Mouse (Mus musculus) fibroblast of lung, adult 2 months (primary cell): ENCODE measurements at regions not wholly inside any gene's neighbourhood (a gene's known extent, or its start where the extent isn't known, plus 50 kb on each side); places are given as distances from the start of the nearest gene placed in this dataset.

ENCODE experiments used
- DNase-seq: peaks from one replicate; pipeline ENCODE4 v3.0.0-alpha.2; 2011; ENCODE audit warnings: low read depth

DNA sequence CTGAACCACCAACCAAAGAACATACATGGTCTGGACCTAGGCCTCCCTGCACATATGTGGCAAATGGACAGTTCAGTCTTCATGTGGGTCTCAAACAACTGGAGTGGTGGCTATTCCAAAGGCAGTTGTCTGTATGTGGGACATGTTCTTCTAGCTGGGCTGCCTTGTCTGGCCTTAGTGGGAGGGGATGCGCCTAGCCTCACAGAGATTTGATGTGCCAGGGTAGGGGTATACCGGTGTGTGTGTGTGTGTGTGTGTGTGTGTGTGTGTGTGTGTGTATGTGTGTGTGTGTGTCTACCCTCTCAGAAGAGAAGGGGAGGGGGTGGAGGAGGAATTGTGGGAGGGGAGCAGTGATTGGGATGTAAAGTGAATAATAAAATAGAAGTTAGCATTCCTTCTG lies 344.0 kb downstream of the Dhx35 start:
- no peak for DNase-seq

DNA sequence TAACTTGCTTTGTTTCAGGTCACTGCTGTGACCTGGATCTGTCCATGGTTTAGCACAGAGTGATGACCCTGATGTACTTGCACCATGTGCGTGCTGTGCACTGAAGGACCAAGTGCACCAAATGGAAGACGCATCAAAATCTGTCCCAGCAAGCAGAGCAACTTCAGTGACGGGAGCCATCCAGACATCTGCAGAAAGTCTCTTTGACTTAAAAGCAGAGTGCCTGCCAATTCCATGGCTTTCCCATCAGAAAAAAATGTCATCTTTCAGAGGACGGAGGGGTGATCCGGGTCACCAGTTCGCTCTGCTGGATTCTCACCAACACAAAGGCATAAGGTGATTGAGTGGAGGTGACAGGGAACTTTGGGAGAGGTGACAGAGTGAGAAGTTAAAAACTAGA lies 351.4 kb downstream of the Dhx35 start:
- no peak for DNase-seq

DNA sequence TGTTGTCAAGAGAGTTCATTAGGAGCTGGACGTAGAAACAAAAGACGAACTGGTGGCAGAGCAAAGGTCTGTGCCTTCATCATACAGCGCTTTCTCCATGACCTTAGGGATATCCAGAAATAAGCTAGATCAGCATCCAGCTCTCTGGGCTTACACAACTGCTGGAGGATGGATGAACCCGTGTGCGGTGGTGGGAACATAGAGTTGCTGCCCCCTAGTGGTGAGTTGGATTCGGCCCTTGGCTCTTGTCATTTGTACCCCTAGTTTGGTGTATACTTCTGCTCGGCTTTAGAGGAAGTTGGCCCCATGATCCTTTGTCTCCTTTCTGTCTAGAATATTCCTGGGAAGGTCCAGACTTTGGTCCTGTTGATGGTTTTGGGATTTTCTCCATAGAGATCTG lies 369.4 kb downstream of the Dhx35 start:
- DNase-seq, result no peak

DNA sequence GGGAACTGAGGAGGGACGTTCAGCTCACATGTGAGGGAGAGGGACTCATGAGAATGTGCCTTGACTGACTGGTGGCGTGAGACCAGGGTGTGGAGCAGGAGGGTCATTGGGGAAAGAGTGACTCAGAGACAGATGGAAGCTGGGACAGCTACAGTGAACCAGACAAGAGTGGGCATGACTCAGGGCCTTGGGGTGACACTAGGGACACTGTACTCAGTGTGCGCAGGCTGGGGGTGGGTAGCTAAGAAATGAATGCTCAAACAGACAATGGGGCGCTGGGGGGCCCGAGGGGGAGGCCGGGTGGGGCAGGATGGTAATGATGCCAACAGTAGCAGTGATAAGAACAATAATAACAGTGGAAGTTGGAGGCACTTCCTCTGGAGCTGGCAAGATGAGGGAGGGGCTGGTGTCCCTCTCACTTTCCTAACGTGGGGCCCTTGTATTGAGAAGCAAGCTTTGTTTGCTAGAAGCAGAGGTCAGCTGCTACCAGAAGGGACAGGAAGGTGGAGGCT lies 374.0 kb downstream of the Dhx35 start:
- no peak for DNase-seq

DNA sequence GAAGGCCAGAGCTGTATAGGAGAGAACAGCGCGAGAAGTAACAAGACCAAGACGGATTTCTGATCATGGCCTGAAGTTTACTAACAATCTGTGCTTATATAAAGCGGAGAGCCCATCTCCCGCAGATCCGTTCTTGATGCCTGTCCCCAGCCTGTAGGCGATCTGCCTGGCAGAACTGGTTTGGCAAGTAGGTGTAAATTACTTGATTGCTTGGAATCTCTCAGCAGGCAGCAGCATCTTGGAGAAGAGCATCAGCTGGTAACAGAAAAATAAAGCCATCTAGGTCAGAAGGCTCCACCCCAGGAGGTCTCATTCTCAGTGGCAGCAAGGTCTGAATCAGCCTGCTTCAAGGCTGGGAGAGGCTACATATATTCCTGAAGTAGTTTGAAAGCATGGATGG lies 401.5 kb downstream of the Dhx35 start:
- no peak for DNase-seq

DNA sequence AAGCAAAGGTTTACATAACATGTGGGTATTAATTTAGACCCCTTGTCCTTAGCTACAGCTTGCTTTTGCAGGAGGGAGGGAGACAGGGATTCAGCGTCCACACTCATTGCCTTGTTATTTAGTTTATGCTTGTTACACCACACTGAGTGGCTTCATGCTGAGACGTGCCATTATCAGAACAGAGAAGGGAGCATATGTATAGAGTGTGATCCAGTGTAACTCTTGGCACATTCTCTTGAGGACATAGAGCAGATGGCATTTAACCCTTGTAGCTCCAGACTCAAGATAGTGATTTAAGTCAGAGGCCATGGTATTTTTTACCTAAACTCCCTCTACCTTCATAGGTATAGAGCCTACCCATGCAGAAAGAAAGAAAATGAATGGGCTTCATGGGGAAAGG lies 437.7 kb downstream of the Dhx35 start:
- no peak for DNase-seq

DNA sequence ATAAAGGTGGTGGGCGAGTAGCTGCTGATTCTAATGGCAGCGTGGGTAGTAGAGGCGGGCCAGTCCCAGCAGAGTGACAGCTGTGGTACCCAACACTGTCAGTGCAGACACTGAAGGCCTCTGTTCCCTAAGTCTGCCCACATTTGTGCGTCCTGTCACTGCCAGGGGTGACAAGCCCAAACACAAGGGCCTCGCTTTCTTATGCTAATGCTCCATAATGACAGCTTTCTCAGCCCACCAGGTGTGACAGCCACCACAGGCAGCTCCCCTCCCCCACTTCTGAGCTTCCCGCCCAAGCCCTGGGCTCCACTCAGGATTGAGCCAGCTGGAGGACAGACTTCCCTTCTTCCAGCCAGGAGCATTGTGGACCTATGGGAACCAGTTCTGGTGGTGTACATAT lies 440.4 kb downstream of the Dhx35 start:
- no peak for DNase-seq

DNA sequence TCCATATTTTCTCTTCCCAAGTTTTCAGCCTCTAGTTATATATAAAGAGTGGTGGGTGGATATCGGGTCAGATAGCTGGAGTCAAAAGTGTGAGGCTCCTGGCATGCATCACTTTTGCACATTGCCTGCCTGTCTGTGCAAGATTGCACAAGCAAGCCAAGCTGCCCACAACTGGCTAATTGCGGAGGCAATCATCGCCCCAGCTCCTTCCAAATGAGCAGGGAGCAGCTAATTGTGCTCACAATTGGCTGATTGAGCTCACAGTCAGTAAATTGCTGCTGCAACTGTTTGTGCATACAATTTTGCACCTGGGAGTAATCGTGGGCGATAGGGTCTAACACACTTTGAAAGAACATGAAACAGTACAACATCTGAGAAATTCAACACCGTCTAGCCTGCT lies 455.5 kb downstream of the Dhx35 start:
- DNase-seq, result no peak

DNA sequence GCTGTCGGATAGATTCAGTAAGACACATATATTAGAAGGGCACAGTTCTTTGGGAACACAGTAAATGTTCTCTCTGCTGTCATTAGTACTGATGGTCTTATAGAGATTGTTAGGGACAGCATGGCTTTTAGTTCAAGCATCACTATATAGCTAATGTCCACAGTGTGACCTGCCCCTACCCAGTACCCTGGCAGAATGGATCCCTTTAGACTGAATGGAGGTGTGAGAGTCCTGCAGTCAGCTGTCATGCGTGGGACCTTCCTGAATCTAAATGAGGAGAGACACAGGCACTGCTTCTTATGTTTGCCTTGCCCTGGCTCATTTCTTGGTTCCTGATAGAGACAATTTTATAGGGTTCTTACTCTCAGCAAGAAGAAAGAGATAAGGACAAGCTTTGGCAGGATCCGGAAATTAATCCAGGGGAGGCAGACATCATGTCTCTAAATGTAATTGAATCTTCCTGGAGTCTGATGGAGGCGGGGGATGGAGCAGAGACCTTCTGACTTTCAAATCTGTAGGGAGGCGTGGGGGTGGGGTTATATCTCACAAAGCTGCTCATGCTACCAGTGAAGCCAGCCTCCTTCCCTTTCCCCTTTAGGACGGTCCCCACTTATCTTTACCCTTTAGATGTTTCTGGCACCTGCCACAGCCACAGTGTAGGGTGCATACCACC lies 456.5 kb downstream of the Dhx35 start:
- no peak for DNase-seq

DNA sequence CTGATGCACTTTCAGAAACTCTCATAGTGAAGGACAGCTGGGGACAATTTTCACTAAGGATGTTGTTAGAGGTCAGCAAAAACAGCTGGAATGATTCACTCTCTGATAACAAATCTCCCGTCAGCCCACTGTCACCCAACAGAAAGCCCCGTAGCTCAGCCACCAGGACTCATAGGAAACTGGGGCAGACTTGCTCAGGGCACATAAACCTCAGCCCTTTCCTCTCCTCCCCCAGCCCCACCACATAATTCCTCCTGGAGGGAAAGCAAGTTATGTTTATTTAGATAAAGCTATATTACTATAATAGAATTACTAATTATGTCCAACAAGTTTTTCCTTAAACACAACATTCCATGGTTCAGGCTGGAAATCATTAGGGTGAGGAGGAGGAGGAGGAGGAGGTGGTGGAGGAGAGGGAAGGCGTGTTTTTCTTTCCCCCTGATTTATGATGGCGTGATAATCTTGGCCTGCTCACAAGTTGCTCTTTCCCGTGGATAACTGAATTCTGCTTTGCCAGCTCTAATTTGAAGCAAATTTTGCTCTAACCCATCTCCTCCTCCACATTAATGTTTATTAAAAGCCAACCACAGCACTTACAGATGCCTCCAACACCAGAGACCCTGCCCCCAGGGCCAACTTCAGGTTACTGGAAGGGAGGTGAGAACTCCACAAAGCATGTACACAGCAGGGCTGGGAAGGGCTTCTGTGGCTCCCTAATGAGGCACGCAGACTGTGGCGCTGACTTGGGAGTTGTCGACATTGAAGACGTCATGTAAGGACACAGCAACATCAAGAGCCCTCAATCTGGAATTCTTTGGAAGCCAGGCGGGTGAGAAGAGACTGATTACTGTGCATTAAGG lies 475.8 kb downstream of the Dhx35 start:
- DNase-seq, result no peak

DNA sequence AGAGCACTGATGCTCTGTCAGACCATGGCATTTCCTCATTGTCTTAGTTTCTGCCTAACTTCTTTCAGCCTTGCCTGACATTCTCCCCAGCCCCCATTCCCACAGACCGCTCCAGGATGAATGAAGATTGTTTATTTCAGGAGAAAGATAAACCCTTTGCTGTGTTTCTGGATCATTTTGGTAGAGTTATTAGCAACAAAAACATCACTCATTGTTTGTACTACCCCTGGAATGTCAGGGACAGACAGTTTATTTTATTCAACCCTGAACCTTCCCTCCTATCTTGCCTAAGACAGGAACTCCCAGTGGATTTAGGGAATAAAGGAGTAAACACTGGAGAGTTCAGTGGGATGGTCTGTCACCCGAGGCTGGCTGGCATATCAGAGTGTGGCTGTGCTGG lies 484.3 kb downstream of the Dhx35 start:
- no peak for DNase-seq

DNA sequence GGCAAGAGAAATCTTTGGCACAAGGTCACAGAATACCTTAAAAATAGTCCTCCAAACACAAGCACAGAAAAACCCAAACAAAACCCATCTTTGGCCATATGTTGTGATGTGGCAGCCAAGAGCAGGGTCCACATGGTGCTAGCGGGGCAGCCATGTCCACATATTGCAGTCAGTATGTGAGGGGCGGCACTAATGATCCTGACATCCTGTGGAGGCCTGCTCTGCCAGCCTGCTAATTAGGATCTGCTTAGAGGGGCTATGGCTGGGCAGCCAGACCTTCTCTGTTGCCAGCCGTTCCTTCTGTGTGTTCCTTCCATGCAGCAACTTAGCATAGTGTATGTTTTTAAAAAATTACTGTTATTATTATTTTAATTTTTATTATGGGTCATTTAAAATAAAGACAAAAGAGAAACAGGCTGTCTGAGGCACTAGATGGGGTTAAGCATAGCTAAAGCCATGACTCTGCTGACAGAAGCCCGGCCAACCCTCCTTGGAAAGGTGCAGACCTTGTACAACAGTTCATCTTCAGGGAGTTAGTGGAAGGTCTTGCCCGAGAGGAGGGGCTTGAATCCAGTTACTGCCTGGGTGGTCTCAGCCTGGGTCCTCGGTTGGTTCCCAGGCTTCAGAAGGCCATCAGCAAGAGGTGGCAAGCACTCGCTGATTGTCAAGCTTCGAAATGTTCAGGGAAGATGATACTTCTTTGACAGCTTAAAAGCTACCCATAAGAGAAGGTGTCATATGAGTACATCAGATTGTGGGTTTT lies 487.1 kb downstream of the Dhx35 start:
- DNase-seq, result no peak

DNA sequence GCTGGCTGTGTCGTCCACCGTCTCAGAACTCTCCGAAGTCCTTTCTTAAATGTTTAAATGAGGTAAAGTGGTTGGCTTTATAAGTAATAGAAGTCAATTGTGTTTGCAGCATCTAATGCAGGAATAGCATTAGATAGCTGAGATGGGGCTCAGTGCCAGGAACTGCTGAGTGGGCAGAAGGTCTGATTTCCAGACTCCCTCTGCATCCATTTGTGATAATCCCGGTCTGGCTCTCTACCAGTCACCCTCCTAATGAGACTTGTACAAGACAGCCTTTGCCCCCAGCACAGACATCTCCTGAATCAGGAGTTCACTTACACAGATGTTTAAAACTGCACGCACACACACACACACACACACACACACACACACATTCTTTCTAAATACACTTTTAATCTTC lies 489.5 kb downstream of the Dhx35 start:
- DNase-seq, result no peak

DNA sequence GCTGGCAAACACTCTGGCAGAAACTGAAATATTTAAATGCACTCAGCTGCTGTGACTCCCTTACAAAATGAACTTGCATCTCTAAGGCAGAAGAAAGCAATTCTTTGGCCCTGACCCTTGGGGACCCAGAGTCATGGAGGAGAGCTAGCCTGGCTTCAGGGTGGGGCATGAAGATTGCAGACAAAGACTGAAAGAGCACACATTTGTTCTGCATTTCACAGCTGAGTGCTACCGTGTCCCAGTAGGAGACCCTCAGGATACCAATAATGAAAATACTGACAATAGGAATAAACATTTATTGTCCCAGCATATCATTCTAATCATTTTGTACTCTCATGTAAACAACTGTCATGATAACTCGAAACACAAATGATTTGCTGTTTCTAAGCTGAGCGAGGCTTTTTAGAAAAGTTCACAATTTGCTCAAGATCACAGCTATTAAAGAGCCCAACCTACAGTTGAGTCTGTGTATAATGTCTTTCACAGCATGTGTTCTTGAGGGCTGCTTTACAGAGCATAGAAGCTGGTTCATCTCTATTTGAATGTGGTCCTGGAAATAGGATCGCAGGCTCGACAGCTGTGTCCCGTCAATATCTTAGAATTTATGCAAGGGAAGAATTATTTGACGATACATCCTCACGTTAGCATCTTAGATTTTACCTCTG lies 490.1 kb downstream of the Dhx35 start:
- no peak for DNase-seq

DNA sequence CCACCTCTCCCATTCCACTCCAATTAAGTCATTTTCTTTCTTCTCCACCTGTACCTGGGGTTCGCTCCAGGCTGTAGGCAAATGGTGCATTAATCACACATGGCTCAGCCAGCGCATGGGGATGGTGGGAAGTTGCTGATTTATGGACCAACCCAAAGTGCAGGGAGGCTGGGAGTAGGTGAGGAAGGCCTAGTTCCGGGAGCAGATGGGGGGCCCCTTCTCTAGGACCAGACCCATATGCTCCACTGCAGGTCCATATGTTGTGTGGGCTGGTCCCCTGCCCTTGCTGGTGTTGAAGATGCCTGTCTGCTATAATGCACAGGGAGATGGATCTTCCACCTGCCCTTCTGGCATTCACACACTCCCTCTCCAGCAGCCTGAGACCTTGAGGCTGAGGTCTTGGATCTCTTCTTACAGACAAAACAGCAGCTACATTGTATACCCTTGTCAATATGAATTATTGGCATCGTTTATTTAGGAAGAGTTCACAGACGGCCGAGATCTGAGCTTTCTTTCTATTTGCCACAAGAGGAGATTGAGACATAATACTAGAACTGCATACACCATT lies 493.5 kb downstream of the Dhx35 start:
- no peak for DNase-seq

DNA sequence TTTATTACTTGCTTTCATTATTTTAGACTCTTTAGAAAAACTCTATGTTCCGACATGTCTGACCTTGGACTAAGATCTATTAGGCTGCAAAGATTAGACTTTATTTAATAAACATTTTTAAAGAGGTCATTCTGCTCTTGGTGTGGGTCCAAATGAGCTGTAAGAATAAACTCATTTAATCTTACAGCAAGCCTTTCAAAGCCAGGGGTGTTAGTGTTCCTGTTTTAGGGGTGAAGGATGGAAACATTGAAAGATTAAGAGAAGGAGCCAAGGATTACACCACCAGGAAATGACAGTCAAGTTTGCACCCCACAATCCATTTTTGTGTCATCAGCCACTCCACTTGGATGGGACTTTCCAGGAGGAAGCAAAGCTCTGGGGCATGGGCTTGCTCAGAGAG lies 495.5 kb downstream of the Dhx35 start:
- no peak for DNase-seq

DNA sequence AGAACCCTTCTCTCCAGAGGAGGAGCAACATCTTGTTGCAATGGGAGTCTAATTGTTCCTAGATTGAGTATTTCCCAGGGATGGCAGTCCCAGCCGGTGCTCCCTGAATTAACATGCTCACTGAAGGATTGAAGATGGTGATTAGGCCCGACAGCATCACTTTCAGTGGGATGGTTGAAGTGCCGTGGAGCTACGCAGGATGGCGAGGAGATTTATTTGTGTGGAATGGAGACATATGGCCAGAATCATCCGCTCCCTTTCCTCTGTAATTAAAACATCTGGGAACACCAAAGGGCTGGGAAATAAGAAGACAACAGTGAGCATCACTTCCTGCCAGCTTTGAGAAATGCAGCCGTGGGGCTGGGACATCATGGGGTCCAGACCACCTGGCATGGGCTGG lies 512.4 kb downstream of the Dhx35 start:
- no peak for DNase-seq

DNA sequence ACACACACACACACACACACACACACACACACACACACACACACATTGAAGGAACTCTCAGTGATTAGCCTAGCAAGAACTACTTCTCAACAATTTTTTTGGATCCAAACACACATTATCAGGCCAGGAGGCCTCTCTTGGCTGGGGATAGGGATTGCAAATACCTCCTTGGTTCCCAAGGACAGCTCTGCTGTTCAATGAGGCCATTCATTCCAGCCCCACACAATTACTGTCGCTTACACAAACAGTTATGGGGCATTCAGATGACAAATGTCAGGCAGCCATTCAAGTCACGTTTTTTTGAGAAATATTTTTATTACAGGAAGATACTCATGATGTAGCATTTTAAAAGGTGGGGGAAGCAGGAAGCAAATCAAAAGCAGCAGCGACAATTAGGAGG lies 540.1 kb downstream of the Dhx35 start:
- no peak for DNase-seq

DNA sequence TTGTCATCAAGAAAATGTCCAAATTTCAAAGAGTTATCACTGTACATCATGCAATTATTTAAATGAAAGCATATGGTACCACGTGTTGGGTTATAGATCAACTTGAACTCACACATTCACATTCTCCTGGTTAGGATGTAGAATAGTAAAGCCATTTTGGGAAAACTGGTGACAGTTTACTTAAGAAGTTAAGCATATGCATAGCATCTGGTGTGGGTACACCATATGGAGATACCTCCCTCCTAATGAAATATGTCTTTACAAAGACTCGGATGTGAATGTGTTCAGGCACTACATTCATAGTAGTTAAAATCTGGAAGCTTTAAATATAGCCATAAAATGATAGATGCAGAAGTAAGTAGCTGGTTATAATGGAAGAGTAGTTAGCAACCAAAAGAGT lies 542.0 kb downstream of the Dhx35 start:
- no peak for DNase-seq

DNA sequence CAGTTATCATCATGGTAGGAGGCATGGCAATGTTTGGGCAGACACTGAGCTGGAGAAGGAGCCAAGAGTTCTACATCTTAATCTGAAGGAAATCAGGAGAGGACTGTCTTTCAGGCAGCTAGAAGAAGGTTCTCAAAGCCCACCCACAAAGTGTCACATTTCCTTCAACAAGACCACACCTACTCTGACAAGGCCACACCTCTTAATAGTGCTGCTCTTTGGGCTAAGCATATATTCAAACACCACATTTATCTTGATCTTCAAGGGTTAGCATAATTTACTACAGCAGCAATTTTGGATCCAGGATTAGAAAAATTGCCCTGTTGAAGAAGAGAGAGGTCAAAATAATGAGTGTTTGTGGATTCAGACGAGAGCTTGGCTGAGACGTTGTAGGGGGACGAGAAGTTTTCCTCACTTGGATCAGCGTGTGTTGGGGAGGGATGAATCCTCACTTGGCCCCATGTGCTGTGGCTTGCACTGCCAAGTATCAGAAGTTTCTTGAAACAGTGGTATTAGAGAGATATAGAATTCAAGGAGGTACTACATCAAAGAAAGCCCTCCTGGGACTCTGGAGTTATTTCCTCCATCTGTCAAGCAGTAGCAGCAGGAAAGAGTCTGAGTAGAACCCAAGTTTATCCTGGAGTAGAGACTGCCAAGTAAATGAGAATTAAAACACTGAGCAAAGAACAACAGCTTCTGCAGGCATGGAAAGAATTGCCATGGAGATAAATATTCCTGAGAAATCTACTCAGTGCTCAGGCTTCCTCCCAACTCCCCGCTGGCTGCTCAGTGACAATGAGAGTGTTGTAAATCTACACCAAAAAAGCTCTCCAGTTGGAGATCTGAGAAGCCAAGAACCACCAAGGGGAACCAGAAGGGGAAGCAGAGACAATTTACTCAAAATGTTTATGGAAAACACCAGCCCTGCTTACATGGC lies 549.3 kb downstream of the Dhx35 start:
- no peak for DNase-seq

DNA sequence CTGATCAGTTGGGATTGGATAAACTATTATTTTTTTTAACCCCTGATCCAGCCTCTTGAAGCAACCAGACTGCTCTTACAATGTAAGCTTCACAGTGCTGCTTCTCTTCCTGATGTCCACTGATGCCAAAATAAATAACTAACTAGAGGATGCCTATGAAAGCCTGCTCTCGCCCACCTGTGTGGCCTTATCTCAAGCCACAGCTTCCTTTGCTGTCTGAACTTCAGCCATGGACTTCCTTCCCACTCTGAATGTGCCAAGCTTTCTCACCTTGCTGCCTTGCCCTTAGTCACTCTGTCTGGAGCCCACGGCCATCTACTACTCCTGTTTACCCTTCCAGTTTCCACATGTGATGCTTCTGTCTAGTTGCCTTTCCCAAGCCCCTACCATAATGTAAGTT lies 559.6 kb downstream of the Dhx35 start:
- no peak for DNase-seq
